Mouse (Mus musculus): ENCODE results near the gene Lao1. TPM values are rescaled to one million over a fixed set of nuclear protein-coding genes. Genes with fewer than 3 reads are reported as not detected.

The Lao1 gene
- polyA plus RNA-seq, 1 experiment from 2014 or later: 0.08 TPM

GRCm38 (mm10) chr4:119001696-119002095 lies 40.3 kb downstream of the Lao1 start:
- Histone ChIP-seq H3K4me1 (replicated peaks; ENCODE audit: control insufficient read depth, insufficient read depth, low read length) (no peaks in the 10 kb centered on the region), H3K4me2 (replicated peaks; ENCODE audit: low read depth) (no peak overlapping the region), H3K9me3 (ENCODE audit: control insufficient read depth) (no peaks in the 10 kb centered on the region), H3K36me3 (ENCODE audit: control insufficient read depth, insufficient read depth) (no peaks in the 10 kb centered on the region), H3K27me3 (replicated peaks; ENCODE audit: control insufficient read depth, insufficient read depth, low read length) (no peaks in the 10 kb centered on the region), H3K9ac (ENCODE audit: low read depth, low read length) (no peak overlapping the region), H3K4me3 (ENCODE audit: low read depth, low read length) (no peak overlapping the region), H3K27ac (ENCODE audit: low read depth, low read length) (no peak overlapping the region)
- no peak for TF ChIP-seq CTCF (IDR thresholded peaks at IDR 0.05; ENCODE audit: low read depth)
- ATAC-seq: no peak
- 43% methylated on average over 10 of the region's 10 CpGs for WGBS

- 72% methylated on average over 3 of the region's 3 CpGs for WGBS
These were observed 41.1 kb downstream of the Lao1 start for GRCm38 (mm10) chr4:119002512-119002911.

GRCm38 (mm10) chr4:119004178-119004577 lies 42.8 kb downstream of the Lao1 start:
- Histone ChIP-seq H3K27ac (ENCODE audit: low read depth, low read length) (no peak overlapping the region), H3K27me3 (replicated peaks; ENCODE audit: control insufficient read depth, insufficient read depth, low read length) (no peaks in the 10 kb centered on the region), H3K9ac (ENCODE audit: low read depth, low read length) (no peak overlapping the region), H3K4me3 (ENCODE audit: low read depth, low read length) (no peak overlapping the region), H3K4me1 (replicated peaks; ENCODE audit: control insufficient read depth, insufficient read depth, low read length) (no peaks in the 10 kb centered on the region), H3K36me3 (ENCODE audit: control insufficient read depth, insufficient read depth) (no peaks in the 10 kb centered on the region), H3K4me2 (replicated peaks; ENCODE audit: low read depth) (no peak overlapping the region), H3K9me3 (ENCODE audit: control insufficient read depth) (no peaks in the 10 kb centered on the region)
- WGBS: 60% methylated on average over 3 of the region's 3 CpGs
- ATAC-seq: no peak
- peak; percentile 65 for TF ChIP-seq CTCF (IDR thresholded peaks at IDR 0.05; ENCODE audit: low read depth)

More at GRCm38 (mm10) chr4:119002512-119002911, 41.1 kb downstream of the Lao1 start:
- no peak for ATAC-seq
- no peak overlapping the region for H3K4me3 ChIP-seq (ENCODE audit: low read depth, low read length)
- no peaks in the 10 kb centered on the region for H3K9me3 ChIP-seq (ENCODE audit: control insufficient read depth)
- TF ChIP-seq CTCF (IDR thresholded peaks at IDR 0.05; ENCODE audit: low read depth): no peak
- no peaks in the 10 kb centered on the region for H3K27me3 ChIP-seq (replicated peaks; ENCODE audit: control insufficient read depth, insufficient read depth, low read length)
- no peak overlapping the region for H3K4me2 ChIP-seq (replicated peaks; ENCODE audit: low read depth)
- H3K36me3 ChIP-seq (ENCODE audit: control insufficient read depth, insufficient read depth): no peaks in the 10 kb centered on the region
- no peak overlapping the region for H3K9ac ChIP-seq (ENCODE audit: low read depth, low read length)
- no peaks in the 10 kb centered on the region for H3K4me1 ChIP-seq (replicated peaks; ENCODE audit: control insufficient read depth, insufficient read depth, low read length)
- no peak overlapping the region for H3K27ac ChIP-seq (ENCODE audit: low read depth, low read length)

GRCm38 (mm10) chr4:119004613-119005339 lies 43.4 kb downstream of the Lao1 start:
- Histone ChIP-seq H3K27ac (ENCODE audit: low read depth, low read length) (no peak overlapping the region), H3K4me1 (replicated peaks; ENCODE audit: control insufficient read depth, insufficient read depth, low read length) (no peaks in the 10 kb centered on the region), H3K4me3 (ENCODE audit: low read depth, low read length) (no peak overlapping the region), H3K9ac (ENCODE audit: low read depth, low read length) (no peak overlapping the region), H3K27me3 (replicated peaks; ENCODE audit: control insufficient read depth, insufficient read depth, low read length) (no peaks in the 10 kb centered on the region), H3K4me2 (replicated peaks; ENCODE audit: low read depth) (no peak overlapping the region), H3K9me3 (ENCODE audit: control insufficient read depth) (no peaks in the 10 kb centered on the region), H3K36me3 (ENCODE audit: control insufficient read depth, insufficient read depth) (no peaks in the 10 kb centered on the region)
- 34% methylated on average over 7 of the region's 7 CpGs for WGBS
- ATAC-seq: peak; percentile 86
- TF ChIP-seq CTCF (IDR thresholded peaks at IDR 0.05; ENCODE audit: low read depth): peak; percentile 97

GRCm38 (mm10) chr4:119007602-119008001 lies 46.2 kb downstream of the Lao1 start:
- Histone ChIP-seq H3K27ac (ENCODE audit: low read depth, low read length) (no peak overlapping the region), H3K27me3 (replicated peaks; ENCODE audit: control insufficient read depth, insufficient read depth, low read length) (no peaks in the 10 kb centered on the region), H3K4me2 (replicated peaks; ENCODE audit: low read depth) (no peak overlapping the region), H3K9me3 (ENCODE audit: control insufficient read depth) (no peaks in the 10 kb centered on the region), H3K36me3 (ENCODE audit: control insufficient read depth, insufficient read depth) (no peaks in the 10 kb centered on the region), H3K4me1 (replicated peaks; ENCODE audit: control insufficient read depth, insufficient read depth, low read length) (no peaks in the 10 kb centered on the region), H3K4me3 (ENCODE audit: low read depth, low read length) (no peak overlapping the region), H3K9ac (ENCODE audit: low read depth, low read length) (no peak overlapping the region)
- ATAC-seq: no peak
- WGBS: 85% methylated on average over 6 of the region's 6 CpGs
- TF ChIP-seq CTCF (IDR thresholded peaks at IDR 0.05; ENCODE audit: low read depth): no peak

GRCm38 (mm10) chr4:119008476-119008875 lies 47.1 kb downstream of the Lao1 start:
- H3K27me3 ChIP-seq (replicated peaks; ENCODE audit: control insufficient read depth, insufficient read depth, low read length): no peaks in the 10 kb centered on the region
- no peak overlapping the region for H3K4me2 ChIP-seq (replicated peaks; ENCODE audit: low read depth)
- H3K27ac ChIP-seq (ENCODE audit: low read depth, low read length): no peak overlapping the region
- 53% methylated on average over 6 of the region's 6 CpGs for WGBS
- H3K9me3 ChIP-seq (ENCODE audit: control insufficient read depth): no peaks in the 10 kb centered on the region
- H3K4me1 ChIP-seq (replicated peaks; ENCODE audit: control insufficient read depth, insufficient read depth, low read length): no peaks in the 10 kb centered on the region
- no peak for TF ChIP-seq CTCF (IDR thresholded peaks at IDR 0.05; ENCODE audit: low read depth)
- no peaks in the 10 kb centered on the region for H3K36me3 ChIP-seq (ENCODE audit: control insufficient read depth, insufficient read depth)
- no peak overlapping the region for H3K9ac ChIP-seq (ENCODE audit: low read depth, low read length)
- no peak overlapping the region for H3K4me3 ChIP-seq (ENCODE audit: low read depth, low read length)
- no peak for ATAC-seq
